Comparison of ENCODE assay signal across 23 mouse cellular contexts in the genomic region with DNA sequence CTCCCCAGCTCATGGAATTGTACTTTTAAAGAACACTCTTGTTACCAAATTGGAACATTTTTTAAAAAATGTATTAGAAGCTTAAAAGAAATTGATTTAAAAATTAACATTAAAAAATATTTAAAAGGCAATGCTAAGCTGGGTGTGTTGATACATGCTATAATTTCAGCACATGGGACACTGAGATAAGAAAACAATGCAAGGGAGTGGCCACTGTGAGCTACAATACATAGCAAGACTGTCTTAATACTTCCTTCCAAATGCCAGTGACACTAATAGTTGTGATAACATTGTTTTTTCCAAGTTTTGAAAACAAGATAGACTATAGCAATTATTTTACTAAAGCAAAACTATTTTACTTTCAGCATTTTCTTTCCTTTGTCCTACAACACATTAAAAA. TPM values are rescaled to one million over a fixed set of nuclear protein-coding genes. Genes with fewer than 3 reads are reported as not detected.
DNase-seq lines count a peak whose midpoint lies in the region; ATAC-seq and TF ChIP-seq lines count a peak whose summit lies in the region.
"Had no signal": no experiment of that assay in that cellular context is flagged by ENCODE, and none has a peak within 500 bp of the region (broad histone marks: within the 10 kb centered on the region; RNA-seq: fewer than 3 reads in every experiment).

No protein-coding gene starts in this region.

- H3K9me3 ChIP-seq in G1E (replicated peaks) (no peaks in the 10 kb centered on the region), MEL (replicated peaks; ENCODE audit: insufficient read depth, low read length) (no peaks in the 10 kb centered on the region)
- no peaks in the 10 kb centered on the region for H3K9me3 ChIP-seq in liver, embryonic 13.5 days (replicated peaks)
- H3K9me3 ChIP-seq in hindbrain, embryonic 13.5 days, result no peaks in the 10 kb centered on the region
- H3K9me3 ChIP-seq: forebrain, embryonic 10.5 days; forebrain, embryonic 13.5 days; heart, embryonic 10.5 days; heart, embryonic 13.5 days; hindbrain, embryonic 15.5 days had no signal

- H3K36me3 ChIP-seq in G1E (replicated peaks) (peaks cover 16% of the 10 kb centered on the region), MEL (ENCODE audit: control insufficient read depth in 1 of 2, insufficient read depth in 2 of 2, low read length in 2 of 2) (peaks cover 12 to 16% of the 10 kb centered on the region in 2 experiments)
- peaks cover 20% of the 10 kb centered on the region for H3K36me3 ChIP-seq in liver, embryonic 13.5 days
- peaks cover 13% of the 10 kb centered on the region for H3K36me3 ChIP-seq in hindbrain, embryonic 13.5 days

- TF ChIP-seq POLR2A in MEL (IDR thresholded peaks at IDR 0.05; ENCODE audit: control insufficient read depth in 1 of 2, insufficient read depth in 1 of 2, low read depth in 1 of 2, low read length in 2 of 2, poor library complexity in 1 of 2), result no peak

- H3K9ac ChIP-seq in MEL (ENCODE audit: control insufficient read depth, low read depth, low read length, poor library complexity, severe bottlenecking), result no peak overlapping the region
- no peak overlapping the region for H3K9ac ChIP-seq in liver, embryonic 13.5 days
- no peak overlapping the region for H3K9ac ChIP-seq in hindbrain, embryonic 13.5 days
- H3K9ac ChIP-seq: forebrain, embryonic 13.5 days; heart, embryonic 13.5 days; hindbrain, embryonic 15.5 days had no signal

- H3K4me2 ChIP-seq in liver, embryonic 13.5 days, result no peak overlapping the region
- no peak overlapping the region for H3K4me2 ChIP-seq in hindbrain, embryonic 13.5 days
- H3K4me2 ChIP-seq: forebrain, embryonic 13.5 days; heart, embryonic 13.5 days; hindbrain, embryonic 15.5 days had no signal

- no peak for TF ChIP-seq RAD21 in MEL (IDR thresholded peaks at IDR 0.05; ENCODE audit: low read depth, low read length)

- DNase-seq in G1E (ENCODE audit: low spot score) (peak; percentile 9), MEL (ENCODE audit: low read depth, low spot score) (peak; percentile 66)
- no peak for DNase-seq in liver, embryonic 13.5 days
- no peak for DNase-seq in layer of hippocampus, adult 9-11 months
- DNase-seq: adrenal gland, postnatal 10 days; cerebellum, adult 2 months; cerebellum, adult 9-11 months; cerebellum, postnatal 36 days; gastrocnemius, postnatal 10 days; gastrocnemius, postnatal 36 days; heart, adult 2 months; heart, postnatal 14 days; heart, postnatal 4 days had no signal

- H3K4me1 ChIP-seq in G1E (ENCODE audit: insufficient read depth, low read depth, low read length), result peaks cover 25% of the 10 kb centered on the region
- peaks cover 6 to 9% of the 10 kb centered on the region in 2 experiments; a peak in 3 of 4 replicates for H3K4me1 ChIP-seq in MEL (ENCODE audit: control insufficient read depth in 1 of 2, insufficient read depth in 2 of 2, low read length in 2 of 2)
- peaks cover 11% of the 10 kb centered on the region for H3K4me1 ChIP-seq in liver, embryonic 13.5 days (replicated peaks)
- H3K4me1 ChIP-seq in hindbrain, embryonic 13.5 days (replicated peaks), result no peaks in the 10 kb centered on the region
- H3K4me1 ChIP-seq: forebrain, embryonic 10.5 days; heart, embryonic 10.5 days; heart, embryonic 13.5 days; hindbrain, embryonic 15.5 days had no signal

- H3K27ac ChIP-seq in MEL (ENCODE audit: control insufficient read depth, low read depth, low read length), result no peak overlapping the region; the same call in 1 of the 2 replicates
- no peak overlapping the region for H3K27ac ChIP-seq in liver, embryonic 13.5 days
- no peak overlapping the region for H3K27ac ChIP-seq in hindbrain, embryonic 13.5 days
- H3K27ac ChIP-seq: forebrain, embryonic 10.5 days; forebrain, embryonic 13.5 days; heart, adult 2 months; heart, embryonic 10.5 days; heart, embryonic 13.5 days; hindbrain, embryonic 15.5 days had no signal

- H3K27me3 ChIP-seq in G1E (ENCODE audit: insufficient read depth, low read length), result no peaks in the 10 kb centered on the region
- no peaks in the 10 kb centered on the region for H3K27me3 ChIP-seq in MEL (ENCODE audit: control insufficient read depth in 1 of 2, insufficient read depth in 2 of 2, low read length in 2 of 2)
- no peaks in the 10 kb centered on the region for H3K27me3 ChIP-seq in liver, embryonic 13.5 days
- no peaks in the 10 kb centered on the region for H3K27me3 ChIP-seq in hindbrain, embryonic 13.5 days
- H3K27me3 ChIP-seq: forebrain, embryonic 13.5 days; heart, embryonic 13.5 days; hindbrain, embryonic 15.5 days; Patski had no signal

- peak; percentile 53 to 59 for TF ChIP-seq EP300 in MEL (IDR thresholded peaks at IDR 0.05; ENCODE audit: low read depth in 1 of 2, low read length in 2 of 2)

- H3K4me3 ChIP-seq in G1E (ENCODE audit: low read depth, low read length) (no peak overlapping the region), MEL (ENCODE audit: control insufficient read depth in 1 of 2, insufficient read depth in 1 of 2, low read depth in 2 of 2, low read length in 2 of 2) (no peak overlapping the region)
- no peak overlapping the region for H3K4me3 ChIP-seq in liver, embryonic 13.5 days (replicated peaks)
- H3K4me3 ChIP-seq in hindbrain, embryonic 13.5 days, result no peak overlapping the region
- H3K4me3 ChIP-seq: forebrain, embryonic 10.5 days; forebrain, embryonic 13.5 days; heart, adult 2 months; heart, embryonic 10.5 days; heart, embryonic 13.5 days; hindbrain, embryonic 15.5 days had no signal

- no peak for TF ChIP-seq CTCF in G1E (IDR thresholded peaks at IDR 0.05; ENCODE audit: low read depth, low read length)
- no peak for TF ChIP-seq CTCF in MEL (IDR thresholded peaks at IDR 0.05 in 2 of 3, conservative IDR thresholded peaks at IDR 0.05 in 1 of 3; ENCODE audit: control insufficient read depth in 1 of 3, insufficient read depth in 1 of 3, low read depth in 2 of 3, low read length in 3 of 3, poor library complexity in 1 of 3, severe bottlenecking in 1 of 3)

- H3K79me2 ChIP-seq in MEL (ENCODE audit: control insufficient read depth, insufficient read depth, low read length, poor library complexity), result peaks cover 3% of the 10 kb centered on the region; the same call in 1 of the 2 replicates

- peak; percentile 90 for ATAC-seq in G1E (ENCODE audit: extremely low read depth, insufficient number of reproducible peaks, low FRiP score, poor library complexity, severe bottlenecking)
- ATAC-seq in liver, embryonic 13.5 days (ENCODE audit: low read depth), result peak; percentile 69
- peak; percentile 98 for ATAC-seq in megakaryocyte-erythroid progenitor cell, adult 5-6 weeks (replicated peaks; ENCODE audit: low FRiP score, low TSS enrichment, poor library complexity, severe bottlenecking)
- ATAC-seq in hindbrain, embryonic 13.5 days (ENCODE audit: low FRiP score), result no peak
- ATAC-seq: CD4-positive, CD25-positive, alpha-beta regulatory T cell, adult 4 months; forebrain, embryonic 13.5 days; forebrain, embryonic 16.5 days; Patski had no signal

TF ChIP-seq in MEL, 35 proteins besides CTCF, POLR2A, EP300 and RAD21 (continues in another document):
- TF ChIP-seq GATA1 (IDR thresholded peaks at IDR 0.05; ENCODE audit: low read depth, low read length) (peak; percentile 77), MYC (IDR thresholded peaks at IDR 0.05; ENCODE audit: low read depth, low read length) (peak; percentile 65; the same call in 1 of the 2 replicates), MXI1 (IDR thresholded peaks at IDR 0.05; ENCODE audit: low read depth, low read length) (peak; percentile 90), CHD2 (IDR thresholded peaks at IDR 0.05; ENCODE audit: low read length) (no peak), ETS1 (IDR thresholded peaks at IDR 0.05; ENCODE audit: low read depth, low read length) (peak; percentile 37; the same call in 1 of the 2 replicates), SIN3A (IDR thresholded peaks at IDR 0.05; ENCODE audit: low read length) (peak; percentile 85), USF1 (IDR thresholded peaks at IDR 0.05; ENCODE audit: low read depth, low read length) (no peak), MAFK (IDR thresholded peaks at IDR 0.05; ENCODE audit: borderline replicate concordance, low read depth, low read length) (no peak), RCOR1 (IDR thresholded peaks at IDR 0.05; ENCODE audit: low read depth, low read length) (0 out of 2 replicates have a peak, but pooled peaks have one; percentile 41), ZNF384 (IDR thresholded peaks at IDR 0.05; ENCODE audit: low read depth, low read length) (no peak), USF2 (IDR thresholded peaks at IDR 0.05; ENCODE audit: borderline replicate concordance in 1 of 2, insufficient read depth in 1 of 2, low read depth in 1 of 2, low read length in 2 of 2) (no peak), CHD1 (IDR thresholded peaks at IDR 0.05; ENCODE audit: low read depth, low read length) (no peak), E2F4 (IDR thresholded peaks at IDR 0.05; ENCODE audit: borderline replicate concordance, low read depth, low read length) (no peak), MAX (IDR thresholded peaks at IDR 0.05; ENCODE audit: low read length) (peak; percentile 73), HCFC1 (IDR thresholded peaks at IDR 0.05; ENCODE audit: low read depth, low read length) (no peak), MYB (IDR thresholded peaks at IDR 0.05; ENCODE audit: low read depth, low read length) (no peak)

RNA-seq across cellular contexts. Expression of gene Ap5m1, which starts 16.4 kb away (rescaled TPM):
- 54.2 and 55.4 TPM in 2 replicates for total RNA-seq in G1E (2014; fragmentation: Nextera tagmentation)
- 39.4 and 45.7 TPM in 2 replicates for total RNA-seq in G1E (2017)
- 2.4 and 6.1 TPM in 2 replicates for polyA plus RNA-seq in G1E (2012)
- total RNA-seq in MEL (2012; rRNA removed), result 15.1 and 15.4 TPM in 2 replicates
- polyA plus RNA-seq in MEL (2012; ENCODE audit: insufficient read depth in 1 of 2, insufficient read length in 2 of 2, low read depth in 1 of 2, low replicate concordance in 2 of 2, missing spikeins in 1 of 2), result 10 to 100 TPM in 1 of 2 experiments, not detected in 1; 13.7 TPM
- 11.6 and 16.0 TPM in 2 replicates for polyA plus RNA-seq in liver, embryonic 13.5 days (2015; fragmentation: Nextera tagmentation; extraction: Ambion mirVana)
- 17.0 and 22.0 TPM in 2 replicates for total RNA-seq in megakaryocyte-erythroid progenitor cell, adult 5-6 weeks (2014; fragmentation: Nextera tagmentation)
- 20.5 and 24.0 TPM in 2 replicates for total RNA-seq in megakaryocyte-erythroid progenitor cell, adult 5-6 weeks (2017)
- 24.6 and 26.9 TPM in 2 replicates for polyA plus RNA-seq in hindbrain, embryonic 13.5 days (2015; fragmentation: Nextera tagmentation; extraction: Ambion mirVana)

RNA-seq across cellular contexts. Expression of gene Exoc5, which starts 17.0 kb away (rescaled TPM):
- total RNA-seq in G1E (2014; fragmentation: Nextera tagmentation) (70.8 and 75.3 TPM in 2 replicates), G1E (2017) (85.7 and 102 TPM in 2 replicates), MEL (2012; rRNA removed) (33.3 and 34.9 TPM in 2 replicates)
- polyA plus RNA-seq in G1E (2012) (7.0 and 7.7 TPM in 2 replicates), MEL (2012; ENCODE audit: insufficient read depth in 1 of 2, insufficient read length in 2 of 2, low read depth in 1 of 2, low replicate concordance in 2 of 2, missing spikeins in 1 of 2) (10 to 100 TPM; 23.0 to 56.4 TPM)
- polyA plus RNA-seq in liver, embryonic 13.5 days (2015; fragmentation: Nextera tagmentation; extraction: Ambion mirVana), result 24.2 and 32.9 TPM in 2 replicates
- 40.0 and 50.6 TPM in 2 replicates for total RNA-seq in megakaryocyte-erythroid progenitor cell, adult 5-6 weeks (2014; fragmentation: Nextera tagmentation)
- 126 and 156 TPM in 2 replicates for total RNA-seq in megakaryocyte-erythroid progenitor cell, adult 5-6 weeks (2017)
- 77.4 and 78.5 TPM in 2 replicates for polyA plus RNA-seq in hindbrain, embryonic 13.5 days (2015; fragmentation: Nextera tagmentation; extraction: Ambion mirVana)

Comparison
In these comparisons a context has a peak if more than half of its experiments do, and no peak if none do; other contexts are left out.
1. DNase-seq: peak in G1E (single experiment) and MEL (single experiment); none in liver, embryonic 13.5 days (single experiment) and layer of hippocampus, adult 9-11 months (single experiment).